Mouse (Mus musculus): ENCODE results near the gene Ppp2r5d. TPM values are rescaled to one million over a fixed set of nuclear protein-coding genes. Genes with fewer than 3 reads are reported as not detected.

The Ppp2r5d gene
- polyA plus RNA-seq, 1 experiment: 12.4 TPM

DNA sequence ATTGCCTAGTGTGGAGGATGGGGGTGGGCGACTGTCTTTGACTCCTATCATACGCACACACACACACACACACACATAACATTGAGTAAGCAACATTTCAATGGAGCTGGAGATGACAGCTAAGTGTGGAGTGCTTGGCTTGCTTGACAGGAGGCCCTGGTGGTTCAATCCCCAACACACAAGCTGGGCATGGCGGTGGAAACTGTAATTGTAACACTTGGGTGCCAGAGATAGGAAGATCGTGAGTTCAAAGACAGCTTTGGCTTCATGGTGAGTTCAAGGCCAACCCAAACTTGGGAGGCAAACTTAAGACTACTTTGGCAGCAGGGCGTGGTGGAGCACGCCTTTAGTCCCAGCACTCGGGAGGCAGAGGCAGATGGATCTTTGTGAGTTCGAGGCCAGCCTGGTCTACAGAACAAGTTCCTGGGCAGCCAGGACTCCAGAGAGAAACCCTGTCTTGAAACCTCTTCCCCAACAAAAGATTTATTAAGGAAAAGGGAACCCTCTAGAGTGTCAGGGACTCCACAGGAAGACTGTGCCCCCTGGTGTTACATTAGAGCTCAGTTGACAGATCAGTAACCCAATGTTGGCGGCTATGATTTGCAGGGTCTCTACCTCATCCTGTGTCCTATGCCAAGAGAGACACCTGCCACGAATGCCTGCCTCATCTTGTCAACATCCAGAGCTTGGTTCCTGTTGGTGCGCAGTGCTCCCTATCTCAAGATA is 10.0 kb upstream of the Ppp2r5d start:
- H3K27me3 ChIP-seq (ENCODE audit: control insufficient read depth, insufficient read depth, low read length): no peaks in the 10 kb centered on the region
- H3K4me1 ChIP-seq (ENCODE audit: control insufficient read depth, insufficient read depth, low read length): peaks cover 2% of the 10 kb centered on the region
- no peak overlapping the region for H3K27ac ChIP-seq (ENCODE audit: control insufficient read depth, insufficient read depth, low read depth, low read length)
- no peak for TF ChIP-seq CTCF (IDR thresholded peaks at IDR 0.05; ENCODE audit: control insufficient read depth, insufficient read depth, insufficient replicate concordance, low read depth, low read length)
- no peak for TF ChIP-seq POLR2A (IDR thresholded peaks at IDR 0.05; ENCODE audit: control insufficient read depth, low read depth, low read length)
- H3K36me3 ChIP-seq (ENCODE audit: control insufficient read depth, insufficient read depth, low read length): no peaks in the 10 kb centered on the region
- no peak overlapping the region for H3K4me3 ChIP-seq (ENCODE audit: control insufficient read depth, low read depth, low read length)

DNA sequence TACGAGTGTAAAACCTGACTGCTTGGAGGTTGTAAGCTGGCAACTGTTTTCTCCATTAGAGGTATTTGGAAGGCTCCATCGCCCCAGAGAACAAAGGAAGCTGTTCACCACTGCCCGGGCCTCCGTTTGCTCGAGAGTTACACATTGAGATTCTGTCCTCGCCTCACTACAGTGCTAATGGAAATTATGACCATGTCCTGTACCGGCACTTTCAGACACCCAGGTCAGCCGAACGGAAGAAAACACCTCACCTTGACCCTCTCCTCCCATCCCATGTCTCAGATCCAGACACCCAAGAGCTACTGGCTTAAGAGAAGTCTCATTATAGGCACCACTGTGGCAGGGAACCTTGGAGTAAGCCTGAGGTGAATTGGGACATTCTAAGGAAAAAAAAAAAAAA is 8.9 kb upstream of the Ppp2r5d start:
- Histone ChIP-seq H3K27ac (ENCODE audit: control insufficient read depth, insufficient read depth, low read depth, low read length) (no peak overlapping the region), H3K4me1 (ENCODE audit: control insufficient read depth, insufficient read depth, low read length) (peaks cover 2% of the 10 kb centered on the region), H3K4me3 (ENCODE audit: control insufficient read depth, low read depth, low read length) (no peak overlapping the region), H3K27me3 (ENCODE audit: control insufficient read depth, insufficient read depth, low read length) (no peaks in the 10 kb centered on the region), H3K36me3 (ENCODE audit: control insufficient read depth, insufficient read depth, low read length) (no peaks in the 10 kb centered on the region)
- TF ChIP-seq POLR2A (IDR thresholded peaks at IDR 0.05; ENCODE audit: control insufficient read depth, low read depth, low read length): no peak
- TF ChIP-seq CTCF (IDR thresholded peaks at IDR 0.05; ENCODE audit: control insufficient read depth, insufficient read depth, insufficient replicate concordance, low read depth, low read length): no peak

DNA sequence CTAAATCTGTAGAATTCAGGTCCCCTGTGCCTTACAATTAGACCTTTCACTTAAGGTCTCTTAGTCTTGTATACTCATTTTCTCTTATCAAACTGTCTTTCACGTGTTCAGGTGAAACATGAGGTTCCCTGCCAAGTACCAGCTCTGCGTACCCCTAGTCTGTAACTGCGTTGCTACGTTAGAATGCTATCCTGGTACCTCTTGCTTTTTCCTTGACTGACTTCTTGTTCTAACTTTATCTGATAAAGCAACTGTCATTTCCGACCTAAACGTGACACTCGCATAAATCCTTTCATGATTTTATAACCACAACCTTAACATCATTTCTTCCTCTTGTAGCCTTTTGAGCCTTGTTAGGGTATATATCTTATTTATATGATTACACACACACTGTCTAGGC is 7.5 kb upstream of the Ppp2r5d start:
- Histone ChIP-seq H3K36me3 (ENCODE audit: control insufficient read depth, insufficient read depth, low read length) (no peaks in the 10 kb centered on the region), H3K4me3 (ENCODE audit: control insufficient read depth, low read depth, low read length) (peak overlapping the region; percentile 100), H3K27ac (ENCODE audit: control insufficient read depth, insufficient read depth, low read depth, low read length) (no peak overlapping the region), H3K27me3 (ENCODE audit: control insufficient read depth, insufficient read depth, low read length) (no peaks in the 10 kb centered on the region), H3K4me1 (ENCODE audit: control insufficient read depth, insufficient read depth, low read length) (peaks cover 2% of the 10 kb centered on the region)
- TF ChIP-seq CTCF (IDR thresholded peaks at IDR 0.05; ENCODE audit: control insufficient read depth, insufficient read depth, insufficient replicate concordance, low read depth, low read length) (no peak), POLR2A (IDR thresholded peaks at IDR 0.05; ENCODE audit: control insufficient read depth, low read depth, low read length) (no peak)

DNA sequence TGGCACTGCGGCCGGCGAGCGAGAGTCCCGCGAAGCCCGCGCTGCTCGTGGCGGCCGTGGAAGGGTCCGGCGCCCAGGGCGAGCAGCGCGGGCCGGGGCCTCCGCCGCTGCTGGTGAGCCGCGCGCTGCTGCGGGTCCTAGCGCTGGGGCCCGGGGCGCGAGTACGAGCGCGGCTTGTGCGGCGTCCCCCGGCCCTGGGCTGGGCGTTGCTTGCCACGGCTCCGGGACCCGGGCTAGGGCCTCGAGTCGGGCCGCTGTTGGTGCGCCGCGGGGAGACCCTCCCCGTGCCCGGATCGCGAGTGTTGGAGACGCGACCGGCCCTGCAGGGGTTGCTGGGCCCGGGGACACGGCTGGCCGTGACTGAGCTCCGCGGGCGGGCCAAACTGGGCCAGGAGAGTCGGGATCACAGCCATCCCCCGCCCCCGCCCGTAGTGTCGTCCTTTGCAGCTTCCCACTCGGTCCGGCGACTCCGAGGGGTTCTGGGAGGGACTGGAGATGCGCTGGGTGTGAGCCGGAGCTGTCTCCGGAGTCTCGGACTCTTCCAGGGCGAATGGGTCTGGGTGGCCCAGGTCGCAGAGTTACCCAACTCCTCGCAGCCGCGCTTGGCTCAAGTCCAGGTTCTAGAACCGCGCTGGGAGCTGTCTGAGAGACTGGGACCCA is 6.8 kb upstream of the Ppp2r5d start:
- TF ChIP-seq POLR2A (IDR thresholded peaks at IDR 0.05; ENCODE audit: control insufficient read depth, low read depth, low read length) (no peak), CTCF (IDR thresholded peaks at IDR 0.05; ENCODE audit: control insufficient read depth, insufficient read depth, insufficient replicate concordance, low read depth, low read length) (no peak)
- Histone ChIP-seq H3K27ac (ENCODE audit: control insufficient read depth, insufficient read depth, low read depth, low read length) (peak overlapping the region; percentile 91), H3K4me3 (ENCODE audit: control insufficient read depth, low read depth, low read length) (peak overlapping the region; percentile 100), H3K27me3 (ENCODE audit: control insufficient read depth, insufficient read depth, low read length) (no peaks in the 10 kb centered on the region), H3K4me1 (ENCODE audit: control insufficient read depth, insufficient read depth, low read length) (peaks cover 2% of the 10 kb centered on the region), H3K36me3 (ENCODE audit: control insufficient read depth, insufficient read depth, low read length) (no peaks in the 10 kb centered on the region)

DNA sequence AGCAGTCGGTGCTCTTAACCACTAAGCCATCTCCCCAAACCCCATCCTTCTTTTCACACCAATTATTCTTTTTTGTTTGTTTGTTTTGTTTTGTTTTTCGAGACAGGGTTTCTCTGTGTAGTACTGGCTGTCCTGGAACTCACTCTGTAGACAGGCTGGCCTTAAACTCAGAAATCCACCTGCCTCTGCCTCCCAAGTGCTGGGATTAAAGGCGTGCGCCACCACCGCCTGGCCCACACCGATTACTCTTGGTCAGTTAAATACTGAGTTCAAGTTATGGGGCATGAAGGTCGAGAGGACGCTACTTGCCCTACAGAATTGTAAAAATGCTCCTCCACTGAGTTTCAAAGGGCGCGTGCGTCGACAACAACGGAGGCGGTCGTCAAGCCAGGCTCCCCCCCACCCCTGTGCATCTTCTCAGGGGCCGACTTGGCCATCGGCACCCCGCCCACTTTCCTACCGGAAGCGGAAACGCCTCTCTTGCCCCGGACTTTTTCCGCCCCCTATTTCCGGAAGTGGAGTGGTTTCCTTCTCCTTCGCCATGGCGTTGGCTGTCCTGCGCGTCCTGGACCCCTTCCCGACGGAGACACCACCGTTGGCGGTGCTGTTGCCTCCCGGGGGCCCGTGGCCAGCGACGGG is 6.2 kb upstream of the Ppp2r5d start, which contains the start of gene Pex6:
TSS of gene Pex6 (plus strand) at position 505 of the 639 bp plus-strand sequence.
- no peaks in the 10 kb centered on the region for H3K27me3 ChIP-seq (ENCODE audit: control insufficient read depth, insufficient read depth, low read length)
- peak within 1 kb of the TSS; percentile 91 for H3K27ac ChIP-seq (ENCODE audit: control insufficient read depth, insufficient read depth, low read depth, low read length)
- H3K36me3 ChIP-seq (ENCODE audit: control insufficient read depth, insufficient read depth, low read length): no peaks in the 10 kb centered on the region
- peaks cover 4% of the 10 kb centered on the region for H3K4me1 ChIP-seq (ENCODE audit: control insufficient read depth, insufficient read depth, low read length)
- TF ChIP-seq CTCF (IDR thresholded peaks at IDR 0.05; ENCODE audit: control insufficient read depth, insufficient read depth, insufficient replicate concordance, low read depth, low read length): no peak
- TF ChIP-seq POLR2A (IDR thresholded peaks at IDR 0.05; ENCODE audit: control insufficient read depth, low read depth, low read length): peak; percentile 87
- peak within 1 kb of the TSS; percentile 100 for H3K4me3 ChIP-seq (ENCODE audit: control insufficient read depth, low read depth, low read length)

DNA sequence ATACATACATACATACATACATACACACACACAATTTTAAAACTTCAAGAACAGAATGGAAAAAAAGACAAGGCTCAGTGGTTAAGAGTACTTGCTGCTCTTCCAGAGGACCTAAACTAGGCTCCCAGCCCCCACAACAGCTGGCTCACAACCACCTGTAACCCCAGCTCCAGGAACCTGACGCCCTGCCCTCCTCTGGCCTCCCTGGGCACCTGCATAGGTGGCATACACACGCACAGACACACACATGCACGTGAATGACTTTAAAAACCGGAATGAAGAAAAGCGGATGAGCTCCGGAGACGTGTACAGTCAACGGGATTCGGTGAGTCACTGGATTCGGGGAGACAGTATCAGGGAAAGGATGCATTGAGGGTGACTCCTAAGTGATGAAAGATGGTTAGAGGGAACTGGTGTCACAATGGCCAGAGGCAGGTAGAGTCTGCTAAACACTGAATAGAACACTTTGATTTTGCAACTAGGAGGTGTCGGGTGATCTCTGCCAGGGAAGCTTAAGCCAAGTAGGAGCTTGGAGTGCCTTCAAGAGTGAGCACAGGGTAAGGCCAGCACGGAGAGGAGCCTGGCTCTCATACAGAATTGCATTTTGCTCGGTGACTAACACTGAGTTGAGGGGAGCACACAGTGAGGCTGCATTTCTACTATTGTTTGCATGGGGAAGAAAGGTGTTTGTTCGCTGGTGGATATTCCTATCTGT is 1.6 kb upstream of the Ppp2r5d start:
- TF ChIP-seq CTCF (IDR thresholded peaks at IDR 0.05; ENCODE audit: control insufficient read depth, insufficient read depth, insufficient replicate concordance, low read depth, low read length): no peak
- TF ChIP-seq POLR2A (IDR thresholded peaks at IDR 0.05; ENCODE audit: control insufficient read depth, low read depth, low read length): no peak
- Histone ChIP-seq H3K27ac (ENCODE audit: control insufficient read depth, insufficient read depth, low read depth, low read length) (no peak overlapping the region), H3K4me3 (ENCODE audit: control insufficient read depth, low read depth, low read length) (no peak overlapping the region), H3K36me3 (ENCODE audit: control insufficient read depth, insufficient read depth, low read length) (no peaks in the 10 kb centered on the region), H3K27me3 (ENCODE audit: control insufficient read depth, insufficient read depth, low read length) (no peaks in the 10 kb centered on the region), H3K4me1 (ENCODE audit: control insufficient read depth, insufficient read depth, low read length) (peaks cover 14% of the 10 kb centered on the region)
